Mouse (Mus musculus): ENCODE results near the gene Nyx.

- TF ChIP-seq CTCF (IDR thresholded peaks at IDR 0.05; ENCODE audit: extremely low read depth, insufficient read depth, insufficient read length, insufficient replicate concordance), result no peak
- no peak for TF ChIP-seq POLR2A (IDR thresholded peaks at IDR 0.05; ENCODE audit: low read depth, low read length)
Observed at GRCm38 (mm10) chrX:13458766-13459165, 7.1 kb upstream of the Nyx start.

Measured in spleen, adult 2 months (tissue).